ENCODE assay signal across 18 mouse cellular contexts in genomic region chr4:143126476-143126875, GRCm38 (mm10).
DNase-seq lines count a peak whose midpoint lies in the region; ATAC-seq and TF ChIP-seq lines count a peak whose summit lies in the region.
"Had no signal": no experiment of that assay in that cellular context is flagged by ENCODE, and none has a peak within 500 bp of the region (broad histone marks: within the 10 kb centered on the region; RNA-seq: fewer than 3 reads in every experiment).

No protein-coding gene starts in this region.

- no peaks in the 10 kb centered on the region for H3K4me1 ChIP-seq in forebrain, embryonic 13.5 days
- H3K4me1 ChIP-seq in forebrain, embryonic 11.5 days (replicated peaks; ENCODE audit: control insufficient read depth, insufficient read depth, low read length): no peaks in the 10 kb centered on the region
- no peaks in the 10 kb centered on the region for H3K4me1 ChIP-seq in embryonic facial prominence, embryonic 10.5 days
- no peaks in the 10 kb centered on the region; the same call in 1 of the 2 replicates for H3K4me1 ChIP-seq in kidney, adult 2 months (ENCODE audit: control insufficient read depth, insufficient read depth, low read length)
- H3K4me1 ChIP-seq: hindbrain, embryonic 12.5 days; limb, embryonic 15.5 days had no signal

- H3K27me3 ChIP-seq in forebrain, embryonic 13.5 days: no peaks in the 10 kb centered on the region
- H3K27me3 ChIP-seq in forebrain, embryonic 11.5 days (ENCODE audit: control insufficient read depth, insufficient read depth, low read length): no peaks in the 10 kb centered on the region
- H3K27me3 ChIP-seq in embryonic facial prominence, embryonic 10.5 days (replicated peaks; ENCODE audit: low read depth, poor library complexity, severe bottlenecking): no peaks in the 10 kb centered on the region
- H3K27me3 ChIP-seq in kidney, adult 2 months (replicated peaks; ENCODE audit: control insufficient read depth, insufficient read depth, low read length): no peaks in the 10 kb centered on the region
- H3K27me3 ChIP-seq: hindbrain, embryonic 12.5 days; limb, embryonic 15.5 days; midbrain, embryonic 15.5 days had no signal

- DNase-seq in forebrain, embryonic 11.5 days (ENCODE audit: low spot score): no peak
- DNase-seq in left cerebral cortex, adult 11 months (ENCODE audit: low spot score): peak; percentile 29
- DNase-seq in left cerebral cortex, postnatal 4 days: no peak
- peak; percentile 39 to 53 for DNase-seq in left cerebral cortex, adult 18-20 months (ENCODE audit: low spot score in 2 of 2)
- DNase-seq in right cerebral cortex, postnatal 36 days (ENCODE audit: low spot score in 2 of 2): peak; percentile 50 to 76
- DNase-seq in embryonic facial prominence, embryonic 10.5 days (ENCODE audit: low spot score): no peak
- no peak for DNase-seq in kidney, adult 2 months
- DNase-seq: embryo, embryonic 11 days; lung, postnatal 10 days; thymus, postnatal 36 days had no signal

- no peaks in the 10 kb centered on the region for H3K9me3 ChIP-seq in forebrain, embryonic 13.5 days (replicated peaks)
- H3K9me3 ChIP-seq in forebrain, embryonic 11.5 days (ENCODE audit: control insufficient read depth, low read length): no peaks in the 10 kb centered on the region
- no peaks in the 10 kb centered on the region for H3K9me3 ChIP-seq in embryonic facial prominence, embryonic 10.5 days
- H3K9me3 ChIP-seq: G1E; hindbrain, embryonic 12.5 days; limb, embryonic 15.5 days; midbrain, embryonic 15.5 days had no signal

- peaks cover 47% of the 10 kb centered on the region for H3K36me3 ChIP-seq in forebrain, embryonic 13.5 days (ENCODE audit: poor library complexity, severe bottlenecking)
- no peaks in the 10 kb centered on the region; the same call in 1 of the 2 replicates for H3K36me3 ChIP-seq in forebrain, embryonic 11.5 days (ENCODE audit: control insufficient read depth, insufficient read depth, low read length)
- H3K36me3 ChIP-seq in embryonic facial prominence, embryonic 10.5 days (replicated peaks): peaks cover 78% of the 10 kb centered on the region
- peaks cover under 1% of the 10 kb centered on the region; the same call in 1 of the 2 replicates for H3K36me3 ChIP-seq in kidney, adult 2 months (ENCODE audit: control insufficient read depth, insufficient read depth, low read length)

- intact Hi-C loops in left cerebral cortex, postnatal 4 days (cut with DNase I): no loop called here

- TF ChIP-seq POLR2A in kidney, adult 2 months (IDR thresholded peaks at IDR 0.05; ENCODE audit: low read depth, low read length): no peak

- H3K4me3 ChIP-seq in forebrain, embryonic 13.5 days: no peak overlapping the region
- H3K4me3 ChIP-seq in forebrain, embryonic 11.5 days (ENCODE audit: low read depth, low read length): no peak overlapping the region
- no peak overlapping the region for H3K4me3 ChIP-seq in embryonic facial prominence, embryonic 10.5 days
- H3K4me3 ChIP-seq in kidney, adult 2 months (ENCODE audit: insufficient read depth, low read depth, low read length): no peak overlapping the region
- H3K4me3 ChIP-seq: gastrocnemius, adult 2 months; hindbrain, embryonic 12.5 days; limb, embryonic 15.5 days; midbrain, embryonic 15.5 days had no signal

- no peak overlapping the region for H3K4me2 ChIP-seq in forebrain, embryonic 13.5 days
- H3K4me2 ChIP-seq in forebrain, embryonic 11.5 days (ENCODE audit: low read depth, low read length, severe bottlenecking): no peak overlapping the region
- H3K4me2 ChIP-seq: hindbrain, embryonic 12.5 days; limb, embryonic 15.5 days; midbrain, embryonic 15.5 days had no signal

- TF ChIP-seq CTCF in kidney, adult 2 months (conservative IDR thresholded peaks at IDR 0.05; ENCODE audit: insufficient read depth, insufficient read length, low read depth, low read length): no peak

- H3K9ac ChIP-seq in forebrain, embryonic 13.5 days: no peak overlapping the region
- no peak overlapping the region for H3K9ac ChIP-seq in forebrain, embryonic 11.5 days (ENCODE audit: low read length)
- H3K9ac ChIP-seq: hindbrain, embryonic 12.5 days; limb, embryonic 15.5 days; midbrain, embryonic 15.5 days had no signal

- peak; percentile 50; the same call in 1 of the 2 replicates for ATAC-seq in forebrain, embryonic 13.5 days
- no peak for ATAC-seq in forebrain, embryonic 11.5 days (replicated peaks; ENCODE audit: low FRiP score)
- ATAC-seq: CD4-positive, CD25-positive, alpha-beta regulatory T cell, adult 4 months; inflammation-experienced regulatory T-cells, adult 6 months; midbrain, embryonic 15.5 days had no signal

- 94% methylated on average over 14 of the region's 14 CpGs for WGBS in forebrain, embryonic 13.5 days
- 97% methylated on average over 14 of the region's 14 CpGs for WGBS in forebrain, embryonic 11.5 days
- 98% methylated on average over 14 of the region's 14 CpGs for WGBS in embryonic facial prominence, embryonic 10.5 days
- WGBS in kidney, adult 2 months: 90% methylated on average over 14 of the region's 14 CpGs

- no peak overlapping the region for H3K27ac ChIP-seq in forebrain, embryonic 13.5 days
- no peak overlapping the region for H3K27ac ChIP-seq in forebrain, embryonic 11.5 days (ENCODE audit: low read depth, low read length)
- H3K27ac ChIP-seq in embryonic facial prominence, embryonic 10.5 days (replicated peaks): no peak overlapping the region
- H3K27ac ChIP-seq in kidney, adult 2 months (ENCODE audit: insufficient read depth, low read depth, low read length): no peak overlapping the region
- H3K27ac ChIP-seq: gastrocnemius, adult 2 months; hindbrain, embryonic 12.5 days; limb, embryonic 15.5 days; midbrain, embryonic 15.5 days had no signal

Comparison
In these comparisons a context has a peak if more than half of its experiments do, and no peak if none do; other contexts are left out.
1. DNase-seq: peak in left cerebral cortex, adult 11 months (single experiment), left cerebral cortex, adult 18-20 months (2 of 2) and right cerebral cortex, postnatal 36 days (2 of 2); none in forebrain, embryonic 11.5 days (single experiment), left cerebral cortex, postnatal 4 days (single experiment), embryonic facial prominence, embryonic 10.5 days (single experiment) and kidney, adult 2 months (single experiment).